Mouse (Mus musculus): ENCODE measurements around the gene Pcnp.

DNA sequence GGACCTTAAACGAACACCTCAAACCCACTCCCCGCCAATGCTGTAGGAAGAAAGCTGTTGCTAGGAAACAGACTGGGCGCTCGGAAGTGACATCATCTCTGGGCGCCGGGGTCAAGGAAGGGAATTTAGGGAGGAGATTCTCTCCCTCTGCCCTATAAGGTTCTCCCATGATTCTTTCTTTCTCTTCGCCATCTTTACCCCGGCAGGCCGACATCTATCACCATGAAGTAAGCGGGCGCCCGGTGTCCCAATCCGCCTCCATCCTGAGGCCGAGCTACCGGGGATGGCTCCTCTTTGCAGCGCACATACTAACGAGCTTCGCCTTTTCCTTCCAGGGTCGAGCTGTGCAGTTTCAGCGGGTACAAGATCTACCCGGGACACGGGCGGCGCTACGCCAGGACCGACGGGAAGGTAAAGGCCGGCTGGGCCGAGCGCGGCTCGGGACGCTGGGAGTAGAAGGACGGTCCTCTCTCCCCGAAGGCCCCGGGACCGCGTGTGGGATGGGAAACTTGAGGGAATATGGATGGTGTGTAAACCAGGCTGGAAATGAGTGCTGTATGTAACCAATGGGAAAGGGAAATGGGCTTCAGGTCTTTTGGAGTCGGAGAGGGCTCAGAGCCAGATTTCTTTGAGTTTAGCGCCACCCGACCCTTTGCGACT is 63.2 kb downstream of the Pcnp start, which contains the start of gene Rpl24:
- no peak for TF ChIP-seq CTCF (IDR thresholded peaks at IDR 0.05; ENCODE audit: borderline replicate concordance, insufficient read depth, low read length)
- TF ChIP-seq POLR2A (IDR thresholded peaks at IDR 0.05; ENCODE audit: low read depth, low read length) = peak; percentile 71

Measured in embryonic fibroblast, embryonic 13.5 days (primary cell).